Mouse (Mus musculus) heart, adult 2 months (tissue): ENCODE results near the gene Prkcg. TPM values are rescaled to one million over a fixed set of nuclear protein-coding genes. Genes with fewer than 3 reads are reported as not detected.

ENCODE experiments used
- DNase-seq, 2 experiments: peaks; one replicate each; pipeline ENCODE4 v3.0.0; 2021
- H3K27ac ChIP-seq: fragments of 200-600 bp; 2 replicates; pipeline ENCODE4 v1.8.1; 2022
- H3K27me3 ChIP-seq: fragments of 200-500 bp; 2 replicates; pipeline ENCODE4 v1.6.1; 2012; ENCODE audit warnings: mild to moderate bottlenecking, low read length, inconsistent platforms, mixed read lengths; ENCODE audit not compliant: control insufficient read depth, insufficient read depth
- H3K36me3 ChIP-seq: fragments of 200-500 bp; 2 replicates; pipeline ENCODE4 v1.6.1; 2012; ENCODE audit warnings: low read length, inconsistent platforms; ENCODE audit not compliant: control insufficient read depth, insufficient read depth
- H3K4me1 ChIP-seq: fragments of 200-500 bp; 2 replicates; pipeline ENCODE4 v1.6.1; 2011; ENCODE audit warnings: low read length; ENCODE audit not compliant: control insufficient read depth, insufficient read depth
- H3K4me3 ChIP-seq: fragments of 200-600 bp; 2 replicates; pipeline ENCODE4 v1.8.1; 2022
- H3K79me2 ChIP-seq: fragments of 200-500 bp; replicated peaks from 2 replicates; pipeline ENCODE4 v1.6.1; 2012; ENCODE audit warnings: mild to moderate bottlenecking, inconsistent platforms, low read length, moderate library complexity, mixed read lengths; ENCODE audit not compliant: control insufficient read depth, insufficient read depth
- H3K9ac ChIP-seq: fragments of 200-500 bp; 2 replicates; pipeline ENCODE4 v1.6.1; 2012; ENCODE audit warnings: low read depth, mild to moderate bottlenecking, control low read depth, inconsistent platforms, low read length, mixed read lengths
- CTCF ChIP-seq: fragments of 200-600 bp; IDR thresholded peaks from 2 replicates; pipeline ENCODE4 v1.8.1; 2022; ENCODE audit warnings: antibody characterized with exemption, mild to moderate bottlenecking, moderate library complexity
- EP300 ChIP-seq: fragments of 200-500 bp; IDR thresholded peaks from 2 replicates; pipeline ENCODE4 v1.6.1; 2011; ENCODE audit warnings: low read depth, low read length, control low read depth; ENCODE audit not compliant: insufficient read depth
- POLR2A ChIP-seq: fragments of 200-500 bp; IDR thresholded peaks from 2 replicates; pipeline ENCODE4 v1.6.1; 2011; ENCODE audit warnings: mild to moderate bottlenecking, low read depth, low read length, control low read depth; ENCODE audit not compliant: insufficient read depth
- WGBS: fragments of 180-500 bp; shearing (Covaris S2); methylation state at CpG from one replicate; pipeline ENCODE4 v1.1.7; 2018; 5-methylcytosine and 5-hydroxymethylcytosine counted together
- intact Hi-C: fragments of 180-260 bp; cut with DNase I; formaldehyde crosslinking; loops from one replicate; pipeline ENCODE4 v1.15.1; 2025
- polyA plus RNA-seq: library from polyadenylated mRNA; depleted of rRNA; stranded (reverse); fragments of >200 nt; gene quantifications from 2 replicates; pipeline ENCODE4 v1.2.3, GENCODE M21; 2012
- total RNA-seq, 2 experiments: library from RNA; stranded (reverse); gene quantifications; 2 replicates each; pipeline ENCODE4 v1.2.3; 2021

Prkcg gene
- total and polyA plus RNA-seq, 3 experiments: 0.89 to 4.5 (median 3.0) TPM

DNA sequence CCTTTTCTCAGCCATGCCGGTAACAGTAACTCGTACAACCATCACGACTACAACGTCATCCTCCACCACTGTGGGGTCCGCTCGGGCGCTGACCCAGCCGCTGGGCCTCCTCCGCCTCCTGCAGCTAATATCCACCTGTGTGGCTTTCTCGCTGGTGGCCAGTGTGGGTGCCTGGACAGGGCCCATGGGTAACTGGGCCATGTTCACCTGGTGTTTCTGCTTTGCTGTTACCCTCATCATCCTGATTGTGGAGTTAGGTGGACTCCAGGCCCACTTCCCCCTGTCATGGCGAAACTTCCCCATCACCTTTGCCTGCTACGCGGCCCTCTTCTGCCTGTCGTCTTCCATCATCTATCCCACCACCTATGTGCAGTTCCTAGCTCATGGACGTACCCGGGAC lies 7.7 kb downstream of the Prkcg start:
- 72% methylated on average over 16 of the region's 16 CpGs for WGBS
- TF ChIP-seq EP300 (no peak), POLR2A (no peak), CTCF (no peak)
- Histone ChIP-seq H3K27ac (no peak overlapping the region), H3K4me3 (peak overlapping the region; percentile 12; the same call in 1 of the 2 replicates), H3K9ac (no peak overlapping the region), H3K36me3 (peaks cover 60% of the 10 kb centered on the region), H3K79me2 (peaks cover 8% of the 10 kb centered on the region), H3K27me3 (no peaks in the 10 kb centered on the region), H3K4me1 (peaks cover 26% of the 10 kb centered on the region)
- intact Hi-C loops: loop anchor here (10.0 kb wide), 2 partner anchors 408 to 1198 kb away; partner anchors contain the start of gene Rps9
- no peak for DNase-seq

DNA sequence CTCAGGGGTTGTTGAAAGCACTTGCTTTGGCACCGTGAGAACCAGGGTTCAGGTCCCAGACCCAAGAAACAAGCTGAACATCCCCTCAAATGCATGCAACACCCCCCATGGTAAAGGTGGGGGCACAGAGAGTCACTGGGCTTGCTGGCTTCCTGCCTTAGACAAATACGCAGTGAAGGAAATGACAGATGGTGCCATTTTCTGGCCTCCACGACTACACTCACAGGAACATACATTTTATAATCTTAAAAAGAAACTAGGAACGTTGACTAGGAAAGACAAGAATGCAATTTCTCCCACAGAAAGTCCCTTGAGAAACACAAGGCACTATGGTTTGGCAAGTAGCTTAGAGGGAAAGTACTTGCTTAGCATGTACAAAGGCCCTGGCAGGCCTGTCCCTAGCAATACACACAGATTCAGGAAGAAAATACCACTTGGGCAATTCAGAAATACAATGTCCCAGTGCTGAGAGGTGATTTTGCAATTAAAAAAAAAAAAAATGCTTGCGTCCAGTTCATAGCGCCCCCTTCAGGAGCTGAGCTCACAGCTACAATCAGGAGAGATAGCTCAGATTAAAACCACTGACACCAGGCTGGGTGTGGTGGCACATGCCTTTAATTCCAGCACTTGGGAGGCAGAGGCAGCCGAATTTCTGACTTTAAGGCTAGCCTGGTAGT lies 11.1 kb downstream of the Prkcg start:
- peaks cover 47% of the 10 kb centered on the region for H3K36me3 ChIP-seq
- peaks cover 26% of the 10 kb centered on the region for H3K4me1 ChIP-seq
- H3K27ac ChIP-seq: no peak overlapping the region; the same call in 1 of the 2 replicates
- DNase-seq: no peak
- peaks cover 3% of the 10 kb centered on the region; the same call in 1 of the 2 replicates for H3K27me3 ChIP-seq
- no peak overlapping the region for H3K9ac ChIP-seq
- 41% methylated on average over 7 of the region's 7 CpGs for whole genome bisulfite sequencing
- H3K79me2 ChIP-seq: peaks cover 6% of the 10 kb centered on the region
- intact Hi-C loops: loop anchor here (2.0 to 10.0 kb wide), 4 partner anchors 27 to 1195 kb away; partner anchors contain the start of gene Rps9
- H3K4me3 ChIP-seq: no peak overlapping the region
- TF ChIP-seq EP300 (no peak), CTCF (peak; percentile 72), POLR2A (0 out of 2 replicates have a peak, but pooled peaks have one; percentile 7)

DNA sequence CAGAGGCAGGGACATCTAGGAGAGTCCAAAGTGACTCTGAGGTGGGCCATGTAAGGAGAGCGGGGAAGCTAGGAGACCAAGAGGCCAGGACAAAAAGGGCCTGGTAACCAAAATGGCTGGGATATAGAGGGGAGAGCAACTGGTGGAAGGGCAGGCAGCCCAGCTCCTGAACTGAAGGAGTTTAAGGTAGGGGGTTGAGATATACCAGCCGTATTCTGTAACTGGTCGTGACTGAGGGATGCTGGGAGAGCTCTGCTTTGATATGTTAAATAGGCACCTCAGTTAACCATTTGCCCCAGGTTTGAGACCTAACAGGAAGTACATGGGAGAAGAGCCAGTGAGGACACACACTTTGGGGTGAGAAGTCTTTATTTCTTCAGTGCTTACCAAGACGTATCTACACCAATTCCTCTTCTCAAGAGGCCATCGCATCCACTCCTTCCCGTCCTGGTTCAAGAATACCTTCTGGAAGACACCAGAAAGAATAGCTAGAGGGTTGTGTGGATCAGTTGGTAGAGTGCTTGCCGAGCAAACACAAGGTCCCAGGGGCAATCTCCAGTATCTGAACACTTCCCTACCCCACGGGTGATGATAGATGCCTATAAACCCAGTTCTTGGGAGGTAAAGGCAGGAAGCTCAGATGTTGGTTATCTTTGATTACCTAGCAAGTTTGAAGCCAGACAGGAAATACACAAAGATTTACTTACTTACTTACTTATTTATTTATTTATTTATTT lies 12.1 kb downstream of the Prkcg start:
- Histone ChIP-seq H3K27me3 (peaks cover 3% of the 10 kb centered on the region; the same call in 1 of the 2 replicates), H3K9ac (no peak overlapping the region), H3K4me1 (peaks cover 26% of the 10 kb centered on the region), H3K4me3 (no peak overlapping the region), H3K79me2 (peaks cover 6% of the 10 kb centered on the region), H3K36me3 (peaks cover 38% of the 10 kb centered on the region), H3K27ac (no peak overlapping the region; the same call in 1 of the 2 replicates)
- 48% methylated on average over 8 of the region's 8 CpGs for WGBS
- no peak for DNase-seq
- no peak for TF ChIP-seq EP300
- TF ChIP-seq POLR2A: no peak
- TF ChIP-seq CTCF: no peak
- intact Hi-C loops: loop anchor here (2.0 to 5.0 kb wide), 2 partner anchors 28 to 39 kb away; no protein-coding TSS in a partner anchor

GRCm38 (mm10) chr7:3301628-3302555 lies 12.9 kb downstream of the Prkcg start:
- H3K79me2 ChIP-seq: peaks cover 3% of the 10 kb centered on the region
- H3K9ac ChIP-seq: peak overlapping the region; percentile 76
- 2% methylated on average over 33 of the region's 33 CpGs for WGBS
- H3K4me1 ChIP-seq: peaks cover 20% of the 10 kb centered on the region
- DNase-seq: peak; percentile 66 to 70
- H3K27me3 ChIP-seq: peaks cover 3% of the 10 kb centered on the region; the same call in 1 of the 2 replicates
- peak overlapping the region; percentile 71 for H3K27ac ChIP-seq
- TF ChIP-seq EP300: no peak
- peak; percentile 67 for TF ChIP-seq POLR2A
- H3K36me3 ChIP-seq: peaks cover 31% of the 10 kb centered on the region
- intact Hi-C loops: loop anchor here (2.0 to 5.0 kb wide), 2 partner anchors 29 to 40 kb away; no protein-coding TSS in a partner anchor
- peak overlapping the region; percentile 52 for H3K4me3 ChIP-seq

GRCm38 (mm10) chr7:3302556-3303275 lies 13.7 kb downstream of the Prkcg start:
- Histone ChIP-seq H3K36me3 (peaks cover 23% of the 10 kb centered on the region), H3K27ac (peak overlapping the region; percentile 71), H3K4me3 (peak overlapping the region; percentile 52), H3K79me2 (no peaks in the 10 kb centered on the region), H3K27me3 (peaks cover 3% of the 10 kb centered on the region; the same call in 1 of the 2 replicates), H3K4me1 (peaks cover 14% of the 10 kb centered on the region), H3K9ac (peak overlapping the region; percentile 76)
- WGBS: under 1% methylated on average over 16 of the region's 16 CpGs
- peak; percentile 43 to 63 for DNase-seq
- TF ChIP-seq CTCF (peak; percentile 86), EP300 (no peak), POLR2A (no peak; the same call in 1 of the 2 replicates)
- intact Hi-C loops: loop anchor here (1.0 to 5.0 kb wide), 2 partner anchors 40 to 79 kb away; no protein-coding TSS in a partner anchor
